Comparison of ENCODE assay signal across 8 mouse cellular contexts in the genomic region with DNA sequence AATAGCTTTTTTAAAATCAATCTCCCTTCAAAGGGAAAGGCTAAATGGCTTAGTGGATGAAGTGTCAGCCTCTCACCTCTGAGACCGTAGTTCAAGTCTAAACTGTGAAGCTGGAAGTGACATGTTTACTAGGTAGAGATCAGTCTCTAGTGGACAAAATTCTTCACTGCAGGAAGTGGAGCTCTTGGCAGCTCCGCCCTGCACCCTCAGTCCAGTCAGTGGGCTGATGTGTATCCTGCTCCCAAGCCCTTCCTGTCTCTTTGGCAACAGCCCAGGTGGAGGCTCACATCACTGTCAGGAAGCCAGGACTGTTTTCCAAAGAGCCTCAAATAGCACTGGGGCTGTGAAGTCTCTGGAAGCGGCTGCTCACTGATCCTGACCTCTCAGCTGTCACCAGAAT.
DNase-seq lines count a peak whose midpoint lies in the region; ATAC-seq and TF ChIP-seq lines count a peak whose summit lies in the region.

No protein-coding gene starts in this region.

- 51% methylated on average over 3 of the region's 3 CpGs for WGBS in hindbrain, embryonic 14.5 days
- 25% methylated on average over 3 of the region's 3 CpGs for WGBS in limb, embryonic 12.5 days
- WGBS in olfactory bulb, adult 2 months: 55% methylated on average over 3 of the region's 3 CpGs

- H3K27ac ChIP-seq in hindbrain, embryonic 14.5 days: no peak overlapping the region
- no peak overlapping the region for H3K27ac ChIP-seq in limb, embryonic 12.5 days
- no peak overlapping the region for H3K27ac ChIP-seq in olfactory bulb, adult 2 months (ENCODE audit: insufficient read depth, low read depth, low read length)

- no peak overlapping the region for H3K4me2 ChIP-seq in hindbrain, embryonic 14.5 days (replicated peaks)
- H3K4me2 ChIP-seq in limb, embryonic 12.5 days: no peak overlapping the region

- ATAC-seq in hindbrain, embryonic 14.5 days (ENCODE audit: low FRiP score): peak; percentile 66; the same call in 1 of the 2 replicates
- peak; percentile 42; the same call in 1 of the 2 replicates for ATAC-seq in limb, embryonic 12.5 days (ENCODE audit: insufficient number of reproducible peaks, insufficient read depth, low FRiP score, low TSS enrichment, low read depth)
- ATAC-seq in granulocyte monocyte progenitor cell, adult 5-6 weeks (replicated peaks; ENCODE audit: poor library complexity, severe bottlenecking): no peak

- TF ChIP-seq CTCF in olfactory bulb, adult 2 months (IDR thresholded peaks at IDR 0.05; ENCODE audit: insufficient read depth, low read depth, low read length): peak; percentile 19; the same call in 1 of the 2 replicates

- H3K4me3 ChIP-seq in hindbrain, embryonic 14.5 days (replicated peaks; ENCODE audit: low read length): no peak overlapping the region
- no peak overlapping the region for H3K4me3 ChIP-seq in limb, embryonic 12.5 days (replicated peaks)
- H3K4me3 ChIP-seq in olfactory bulb, adult 2 months (ENCODE audit: insufficient read depth, low read depth, low read length): no peak overlapping the region

- peak; percentile 10 to 25 for DNase-seq in layer of hippocampus, postnatal 10 days (ENCODE audit: low spot score in 2 of 2)
- no peak for DNase-seq in layer of hippocampus, adult 9-10 months (ENCODE audit: low spot score)
- peak; percentile 72 for DNase-seq in adrenal gland, postnatal 14 days
- DNase-seq in gastrocnemius, adult 18-20 months (ENCODE audit: low spot score): peak; percentile 46
- peak; percentile 66 for DNase-seq in hindbrain, embryonic 14.5 days (ENCODE audit: low spot score)

- no peak overlapping the region for H3K9ac ChIP-seq in hindbrain, embryonic 14.5 days
- no peak overlapping the region for H3K9ac ChIP-seq in limb, embryonic 12.5 days (replicated peaks)

- no peaks in the 10 kb centered on the region for H3K9me3 ChIP-seq in hindbrain, embryonic 14.5 days (ENCODE audit: control insufficient read depth, low read length)
- no peaks in the 10 kb centered on the region for H3K9me3 ChIP-seq in limb, embryonic 12.5 days

- no peaks in the 10 kb centered on the region for H3K4me1 ChIP-seq in hindbrain, embryonic 14.5 days (replicated peaks; ENCODE audit: control insufficient read depth, insufficient read depth, low read length)
- no peaks in the 10 kb centered on the region for H3K4me1 ChIP-seq in limb, embryonic 12.5 days (replicated peaks)
- H3K4me1 ChIP-seq in olfactory bulb, adult 2 months (ENCODE audit: control insufficient read depth, insufficient read depth, low read length): peaks cover 3% of the 10 kb centered on the region

- TF ChIP-seq POLR2A in olfactory bulb, adult 2 months (IDR thresholded peaks at IDR 0.05; ENCODE audit: insufficient read depth, low read depth, low read length): no peak

- H3K27me3 ChIP-seq in hindbrain, embryonic 14.5 days (ENCODE audit: control insufficient read depth, insufficient read depth, low read length): no peaks in the 10 kb centered on the region
- no peaks in the 10 kb centered on the region for H3K27me3 ChIP-seq in limb, embryonic 12.5 days

- no peaks in the 10 kb centered on the region for H3K36me3 ChIP-seq in hindbrain, embryonic 14.5 days (replicated peaks; ENCODE audit: control insufficient read depth, insufficient read depth)
- H3K36me3 ChIP-seq in limb, embryonic 12.5 days: no peaks in the 10 kb centered on the region
